Mouse (Mus musculus): ENCODE data around the gene Wnt4.

The Wnt4 gene

DNA sequence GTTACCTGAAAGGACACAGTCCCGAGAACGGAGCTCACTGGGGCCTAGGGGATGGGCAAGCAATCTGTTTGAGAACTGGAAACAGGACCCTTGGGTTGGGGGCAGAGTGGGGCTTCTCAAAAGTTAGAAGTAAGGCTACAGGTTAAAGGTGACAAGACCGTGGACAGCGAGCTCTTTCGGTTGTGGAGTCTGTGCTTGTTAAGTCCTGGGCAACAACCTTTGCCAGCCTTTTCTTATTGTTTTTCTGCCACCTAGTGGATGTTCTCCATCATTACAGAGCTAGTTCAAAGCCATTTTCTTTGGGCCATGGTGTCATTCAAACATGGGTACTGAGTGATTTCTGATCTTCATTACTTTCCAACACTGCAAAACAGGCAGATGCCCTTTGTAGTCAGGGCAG, 31.1 kb downstream of the Wnt4 start:
- DNase-seq, result peak; percentile 18 to 22

DNA sequence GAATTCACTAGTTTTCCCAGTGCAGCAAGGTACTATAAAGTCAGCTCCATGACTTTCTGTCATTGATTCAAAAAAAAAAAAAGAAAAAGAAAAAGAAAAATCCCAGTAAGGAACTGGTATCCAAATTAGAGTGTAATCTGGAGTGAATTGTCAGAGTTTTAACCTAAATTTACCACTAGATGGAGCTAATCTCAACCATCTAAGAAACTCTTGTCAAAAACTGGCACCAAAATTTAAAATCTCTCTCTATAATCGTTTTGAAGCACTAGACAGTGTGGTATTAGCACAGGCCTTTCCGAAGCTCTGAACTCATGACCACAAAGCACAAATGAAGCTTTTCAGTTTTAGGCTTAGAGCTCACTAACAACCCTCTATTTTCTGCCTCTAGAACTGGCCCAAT, 36.2 kb downstream of the Wnt4 start:
- no peak for DNase-seq

DNA sequence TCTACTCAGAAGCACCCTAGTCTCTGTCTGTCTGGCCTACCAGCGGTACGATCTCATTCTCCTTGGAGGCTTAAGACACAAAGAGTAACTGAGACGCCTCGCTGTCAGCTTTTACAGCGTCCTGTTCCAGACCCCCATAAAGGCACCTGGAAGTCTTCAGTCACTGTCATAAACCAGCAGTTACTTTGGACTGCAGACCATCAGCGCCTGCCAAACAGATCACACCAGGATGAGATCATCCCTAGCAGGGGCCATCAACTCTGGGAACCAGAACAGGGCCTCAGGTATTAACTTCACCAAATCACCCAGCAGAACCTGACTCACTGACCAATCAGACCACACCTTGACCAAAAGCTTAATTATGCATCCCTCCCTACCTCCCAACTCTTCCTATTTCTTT, 37.3 kb downstream of the Wnt4 start:
- DNase-seq, result no peak

DNA sequence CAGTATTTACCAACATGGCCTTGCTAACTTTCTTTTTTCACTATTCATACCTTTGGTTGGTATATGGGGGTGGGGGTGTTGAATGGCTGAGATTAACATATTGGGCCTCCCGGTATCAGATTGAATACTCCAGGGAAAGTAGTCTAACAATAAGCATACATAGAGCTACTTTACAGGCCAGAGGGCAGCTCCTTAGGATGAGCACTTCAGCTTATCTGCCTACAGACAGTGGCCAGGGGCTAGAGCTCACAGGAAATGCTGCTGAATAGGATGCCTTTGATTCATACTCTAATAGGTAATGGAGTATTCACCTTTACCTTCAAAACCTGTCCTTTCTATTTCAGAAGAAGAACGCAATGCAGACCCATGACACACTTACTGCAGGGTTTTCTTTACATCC, 37.8 kb downstream of the Wnt4 start:
- DNase-seq, result no peak

DNA sequence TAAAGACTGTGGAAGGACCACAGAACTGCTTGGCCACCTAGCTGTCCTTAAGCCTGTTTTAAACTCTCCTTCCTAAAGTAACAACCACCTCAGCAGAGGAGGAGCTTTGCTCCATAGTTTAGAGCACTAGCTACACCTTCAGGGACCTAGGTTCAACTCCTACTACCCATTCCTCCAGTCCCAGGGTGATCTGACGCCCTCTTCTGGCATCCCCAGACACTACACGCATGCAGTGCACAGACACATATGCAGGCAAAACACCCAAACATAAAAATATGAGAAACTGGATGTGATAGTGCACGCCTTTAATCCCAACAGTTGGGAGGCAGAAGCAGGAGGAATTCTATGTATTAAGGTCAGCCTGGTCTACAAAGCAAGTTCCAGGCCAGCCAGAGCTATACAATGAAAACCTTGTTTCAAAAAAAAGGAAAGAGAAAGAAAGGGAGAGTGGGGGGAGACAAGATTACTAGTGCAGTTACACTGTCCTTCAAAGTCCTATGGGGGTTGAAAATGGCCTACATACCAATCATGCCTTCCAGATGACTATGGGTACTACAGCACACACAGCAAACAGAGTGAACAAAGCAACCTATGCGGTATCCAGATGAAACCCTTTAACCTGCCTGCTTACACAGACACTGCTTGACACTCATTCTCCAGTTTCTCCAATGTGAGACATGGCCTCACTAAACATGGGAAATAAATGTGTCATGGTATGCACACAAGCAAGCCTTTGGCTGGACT, 38.9 kb downstream of the Wnt4 start:
- peak in 1 of 2 experiments; percentile 28 for DNase-seq

DNA sequence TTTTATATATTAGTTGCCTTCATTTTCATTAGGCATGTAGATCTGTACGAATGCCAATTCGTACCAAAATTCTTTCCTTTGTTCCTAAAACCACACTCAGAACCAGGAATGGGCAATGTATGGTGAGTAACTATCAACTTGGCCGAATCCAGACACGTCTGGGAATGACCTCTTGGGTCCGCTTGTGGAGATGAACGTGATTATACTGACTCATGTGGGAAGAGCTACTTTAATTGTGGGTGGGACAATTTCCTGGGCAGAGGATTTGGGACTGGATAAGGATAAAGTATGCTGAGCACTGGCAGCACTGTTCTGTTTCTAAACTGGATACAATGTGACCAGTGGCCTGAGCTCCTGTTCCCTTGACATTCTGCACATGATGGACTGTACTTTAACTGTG, 47.6 kb downstream of the Wnt4 start:
- DNase-seq, result no peak

DNA sequence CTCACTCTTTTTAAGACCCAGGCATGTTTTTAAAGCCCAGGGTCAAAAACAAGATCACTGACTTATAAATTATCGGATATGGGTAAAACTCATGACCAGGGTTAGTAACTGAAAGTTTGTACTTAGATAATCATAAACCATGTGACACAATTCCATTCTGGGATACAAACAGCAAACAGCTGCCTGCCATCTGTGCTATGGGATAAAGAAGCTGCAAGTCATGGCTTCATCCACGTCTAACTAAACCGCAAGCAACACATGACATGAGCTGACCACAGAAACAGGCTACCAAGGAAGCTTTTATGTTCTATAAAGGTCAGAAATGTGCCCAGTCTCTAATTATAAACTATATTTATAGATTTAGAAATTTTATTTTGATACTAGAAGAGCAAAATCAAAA, 49.2 kb downstream of the Wnt4 start:
- DNase-seq, result no peak

DNA sequence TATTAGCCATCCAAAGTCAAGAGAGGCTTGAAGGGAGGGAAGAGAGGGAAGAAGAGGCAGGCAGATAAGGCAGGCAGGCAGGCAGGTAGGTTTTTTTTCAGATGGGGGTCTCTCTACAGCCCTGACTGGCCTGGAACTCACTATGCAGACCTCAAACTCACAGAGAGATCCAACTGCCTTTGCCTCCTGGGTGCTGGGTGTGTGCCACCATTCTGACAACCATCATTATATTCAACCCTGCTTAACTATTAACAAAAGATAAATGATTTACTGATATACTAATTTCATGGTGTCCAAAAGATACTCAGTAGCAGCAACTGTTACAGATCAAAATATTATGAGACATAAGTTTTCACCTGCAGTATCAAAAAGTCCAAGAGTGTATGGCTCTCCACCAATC, 54.8 kb downstream of the Wnt4 start:
- no peak for DNase-seq

DNA sequence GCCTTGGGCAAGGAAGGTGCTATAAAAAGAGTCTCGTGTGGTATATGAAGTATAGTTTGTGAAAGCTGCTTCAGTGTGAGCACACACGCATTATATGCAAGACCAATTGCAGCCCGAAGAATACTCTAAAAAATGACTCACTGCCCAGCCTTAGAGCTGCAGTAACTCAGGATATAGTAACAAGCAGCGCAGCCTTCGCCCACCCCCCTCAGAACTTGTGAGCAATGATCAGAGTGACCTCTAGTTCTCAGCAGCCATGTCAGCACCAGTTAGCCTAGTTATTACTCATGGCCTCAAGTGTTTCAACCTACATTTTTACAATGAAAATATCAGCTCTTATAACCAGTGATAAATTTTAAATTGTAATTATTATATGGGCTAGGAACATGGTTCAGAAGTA, 59.2 kb downstream of the Wnt4 start:
- DNase-seq, result no peak

DNA sequence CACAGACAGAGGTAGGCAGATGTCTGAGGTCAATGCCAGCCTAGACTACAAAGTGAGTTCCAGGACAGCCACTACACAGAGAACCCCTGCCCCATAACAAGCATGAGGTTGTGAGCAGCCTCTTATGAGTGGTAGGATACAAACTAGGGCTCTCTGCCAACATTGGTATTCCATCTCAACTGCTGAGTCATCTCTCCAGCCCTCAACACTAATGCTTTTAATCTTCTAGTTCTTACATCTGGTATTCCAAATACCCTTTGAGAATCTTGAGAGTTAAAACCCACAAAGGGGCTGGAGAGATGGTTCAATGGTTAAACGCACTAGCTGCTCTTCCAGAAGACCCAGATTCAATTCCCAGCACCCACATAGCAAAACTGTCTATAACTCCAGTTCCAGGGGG, 62.1 kb downstream of the Wnt4 start:
- DNase-seq, result no peak

DNA sequence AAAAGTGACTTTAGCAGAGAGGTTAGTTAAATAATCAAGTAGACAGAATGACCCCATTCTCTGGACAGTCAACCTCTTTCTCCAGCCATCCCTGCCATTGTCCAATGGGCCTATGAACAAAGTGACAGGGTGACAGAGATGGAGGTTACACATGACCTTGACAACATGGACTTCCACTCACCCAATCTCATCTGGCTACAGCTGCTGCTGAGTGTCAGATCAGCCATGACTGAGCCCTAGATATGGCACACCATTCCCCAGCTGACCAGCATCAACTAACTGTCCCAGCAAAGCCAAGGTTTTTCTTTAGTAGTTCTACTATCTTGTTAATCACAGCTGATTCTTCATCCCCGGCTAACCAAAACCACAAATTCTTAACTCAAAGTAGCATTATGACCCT, 65.5 kb downstream of the Wnt4 start:
- no peak for DNase-seq

DNA sequence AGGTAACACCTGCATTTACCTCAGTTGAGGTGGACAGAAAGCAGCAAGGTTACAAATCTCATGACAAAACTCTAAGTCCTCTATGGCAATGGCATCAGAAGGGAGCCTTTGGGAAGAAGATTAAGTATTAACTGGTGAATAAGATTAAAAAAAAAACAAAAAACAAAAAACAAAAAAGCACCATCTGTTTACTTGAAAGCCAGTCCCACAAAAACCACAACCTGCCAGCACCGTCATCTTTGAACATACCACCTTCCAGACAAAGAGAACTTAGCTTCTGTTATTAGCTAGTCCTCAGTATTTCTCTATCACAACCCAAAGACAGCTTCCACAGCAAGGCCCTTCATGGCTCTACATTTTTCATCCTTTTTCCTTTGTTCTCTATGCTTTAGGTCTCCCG, 67.8 kb downstream of the Wnt4 start:
- DNase-seq, result no peak

DNA sequence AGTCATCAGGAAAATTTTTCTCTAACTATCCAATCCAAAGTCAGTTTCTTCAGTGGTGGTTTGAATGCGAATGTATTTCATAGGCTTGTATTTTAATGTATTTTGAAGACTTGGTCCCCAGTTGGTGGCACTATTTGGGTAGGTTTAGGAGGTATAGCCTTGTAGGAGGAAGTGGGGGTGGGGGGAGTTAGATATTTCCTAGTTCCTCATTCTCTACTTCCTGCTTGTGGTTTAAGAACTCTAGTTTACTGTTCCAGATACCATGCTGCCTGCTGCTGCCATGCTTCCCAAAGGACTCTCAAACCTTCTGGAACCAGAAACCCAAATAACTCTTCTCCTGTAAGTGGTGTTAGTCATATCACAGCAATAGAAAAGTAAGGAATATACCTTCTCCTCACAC, 68.5 kb downstream of the Wnt4 start:
- DNase-seq, result peak; percentile 73 to 81

Measured in B cell, adult 2 months (primary cell).